Mouse (Mus musculus): ENCODE data around the gene Sdk2.
A peak's percentile ranks its signal among the peaks of the same experiment; 100 is the strongest.

The Sdk2 gene

DNA sequence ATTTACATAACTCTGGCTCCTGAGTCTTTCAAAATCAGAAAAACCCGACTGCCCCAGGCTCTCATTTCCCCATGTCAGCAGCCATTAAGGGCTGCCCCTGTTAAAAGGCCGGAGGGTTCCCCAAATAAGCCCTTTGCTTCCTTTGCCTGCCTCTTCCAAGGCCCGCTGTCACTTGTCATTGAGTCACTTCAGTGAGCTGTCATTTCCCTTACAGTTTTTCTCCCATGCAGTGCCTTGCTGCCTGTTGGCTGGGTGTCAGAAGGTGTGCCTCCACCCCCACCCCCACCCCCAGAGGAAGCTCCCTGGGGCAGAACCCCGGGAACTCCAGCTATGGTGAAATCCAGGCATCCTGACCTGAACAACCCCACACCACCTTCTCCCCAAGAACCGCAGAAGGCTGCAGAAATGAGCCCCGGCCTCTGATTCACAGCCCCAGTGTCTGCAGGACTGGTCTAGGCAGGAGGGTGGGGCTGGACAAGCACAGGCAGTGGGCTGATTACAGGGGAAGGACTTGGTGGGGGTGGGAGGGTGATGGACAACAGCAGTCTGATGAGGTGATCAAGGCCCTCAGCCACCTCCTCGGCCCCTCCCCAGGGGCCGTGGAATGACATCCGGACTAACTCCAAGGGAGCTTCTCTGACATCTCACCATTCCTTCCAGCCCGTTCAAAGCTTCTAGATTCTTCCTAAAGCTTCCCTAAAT, 300.4 kb downstream of the Sdk2 start:
- no peak for ATAC-seq (ENCODE audit: low TSS enrichment)

DNA sequence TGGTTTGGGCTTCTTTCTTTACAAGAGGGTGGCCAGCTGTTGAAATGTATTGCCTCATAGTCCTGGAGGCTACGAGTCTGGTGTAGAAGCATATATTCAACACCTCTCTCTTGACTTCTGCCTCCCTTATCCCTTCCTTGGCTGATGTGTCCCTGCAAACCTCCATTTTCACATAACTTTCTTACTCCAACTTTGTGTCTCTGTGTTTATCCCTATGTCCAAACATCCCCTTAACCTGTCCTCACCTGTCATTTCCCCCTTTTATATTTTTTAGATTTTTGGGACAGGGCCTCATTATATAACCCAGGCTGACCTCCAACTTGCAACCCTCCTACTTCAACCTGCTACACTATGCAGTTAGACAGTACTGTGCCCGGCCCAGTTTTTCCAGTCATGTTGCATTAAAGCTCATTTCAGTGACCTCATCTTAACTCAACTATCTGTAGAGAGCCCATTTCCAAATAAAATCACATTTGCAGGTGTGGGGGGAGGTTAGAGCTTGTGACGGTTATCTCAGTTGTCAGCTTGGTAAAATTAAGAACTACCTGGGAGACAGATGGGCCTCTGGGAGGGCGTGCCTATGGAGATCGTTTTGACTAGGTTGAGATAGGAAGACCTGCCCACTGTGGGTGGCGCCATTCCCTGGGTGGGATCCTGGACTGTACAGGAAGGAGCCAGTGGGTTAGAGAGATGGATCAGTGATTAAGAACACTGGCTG, 302.6 kb downstream of the Sdk2 start:
- ATAC-seq (ENCODE audit: low TSS enrichment) = no peak

DNA sequence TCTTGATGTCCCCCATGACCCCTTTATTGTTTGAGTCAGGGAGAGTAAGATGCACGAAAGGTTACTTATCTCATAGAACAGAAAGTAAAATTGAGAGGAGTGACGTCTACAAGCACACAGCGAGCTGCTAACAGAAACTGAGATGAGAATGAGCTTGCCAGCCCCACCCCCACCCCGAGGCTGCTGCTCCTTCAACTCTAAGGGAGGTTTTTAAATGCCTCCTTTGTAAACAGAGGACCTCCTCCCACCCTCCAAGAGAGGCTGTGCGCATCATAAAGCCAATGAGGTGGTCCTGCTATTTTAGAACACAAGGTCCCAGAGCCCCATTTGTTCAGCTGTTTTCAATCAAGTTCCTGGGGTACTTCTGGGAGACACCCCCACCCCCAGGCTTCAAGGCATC, 303.4 kb downstream of the Sdk2 start:
- no peak for ATAC-seq (ENCODE audit: low TSS enrichment)

DNA sequence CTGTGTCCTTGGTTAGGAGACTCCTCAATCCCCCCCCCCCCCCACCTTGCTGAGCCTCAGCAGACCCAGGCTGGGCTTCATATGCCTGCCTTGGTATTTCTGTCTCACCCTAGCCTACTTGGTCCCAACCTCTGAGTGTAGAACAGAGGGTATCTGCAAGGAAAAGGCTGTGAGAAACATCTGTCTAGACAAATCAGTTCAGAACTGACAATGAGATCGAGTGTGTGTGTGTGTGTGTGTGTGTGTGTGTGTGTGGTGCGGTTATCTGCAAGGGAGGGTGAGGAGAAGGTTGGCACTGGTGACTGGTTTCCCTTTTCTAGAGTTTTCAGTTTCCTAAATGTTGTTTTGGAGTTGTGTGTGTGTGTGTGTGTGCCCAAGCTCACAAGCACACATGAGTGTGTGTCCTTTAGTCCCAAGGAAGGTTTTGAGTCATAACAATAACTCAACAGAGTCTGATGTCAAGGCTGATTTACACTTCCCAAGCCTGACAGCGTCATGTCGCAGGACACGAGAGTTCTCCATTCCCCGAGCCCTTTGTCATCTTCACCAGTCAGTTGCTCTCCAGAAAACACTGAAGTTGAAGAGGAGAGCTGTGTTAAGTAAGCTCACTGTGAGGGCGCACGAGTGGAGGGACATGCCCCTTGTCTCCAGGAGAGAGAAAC, 304.6 kb downstream of the Sdk2 start:
- no peak for ATAC-seq (ENCODE audit: low TSS enrichment)

DNA sequence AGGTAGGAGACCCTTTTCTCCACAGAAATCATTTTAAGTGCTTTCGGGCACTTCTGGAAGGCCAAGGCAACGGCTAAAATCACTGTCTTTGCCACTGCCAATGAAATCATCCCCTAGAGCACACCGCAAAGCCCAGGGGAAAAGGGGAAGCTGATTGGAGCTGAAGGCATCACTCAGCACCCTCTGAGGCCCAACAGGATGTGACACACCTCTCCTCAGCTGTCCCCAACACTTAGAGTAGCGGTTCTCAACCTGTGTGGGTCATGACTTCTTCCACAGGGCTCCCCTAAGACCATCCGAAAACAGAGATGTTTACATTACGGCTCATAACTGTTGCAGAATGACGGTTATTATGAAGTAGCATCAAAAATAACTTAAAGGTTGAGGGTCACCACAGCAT, 305.2 kb downstream of the Sdk2 start:
- ATAC-seq (ENCODE audit: low TSS enrichment) = no peak

DNA sequence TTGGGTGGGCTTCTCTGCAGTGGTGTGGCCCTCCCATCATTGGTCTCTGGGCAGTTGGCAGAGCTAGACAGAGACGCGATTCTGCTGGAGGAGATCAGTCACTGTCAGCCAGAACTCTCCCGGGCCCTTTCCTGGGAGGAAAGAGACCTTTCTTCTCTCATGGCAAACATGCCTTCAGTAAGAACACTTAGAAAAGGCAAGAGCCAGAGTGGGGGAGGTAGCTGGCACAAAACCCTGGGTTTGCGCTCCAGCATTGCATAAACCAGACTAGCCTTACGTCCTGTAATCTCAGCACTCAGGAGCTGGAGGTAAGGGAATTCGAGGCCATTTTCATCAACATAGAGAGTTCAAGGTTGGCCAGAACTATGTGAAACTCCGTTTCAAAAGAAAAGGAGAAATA, 306.4 kb downstream of the Sdk2 start:
- no peak for ATAC-seq (ENCODE audit: low TSS enrichment)

DNA sequence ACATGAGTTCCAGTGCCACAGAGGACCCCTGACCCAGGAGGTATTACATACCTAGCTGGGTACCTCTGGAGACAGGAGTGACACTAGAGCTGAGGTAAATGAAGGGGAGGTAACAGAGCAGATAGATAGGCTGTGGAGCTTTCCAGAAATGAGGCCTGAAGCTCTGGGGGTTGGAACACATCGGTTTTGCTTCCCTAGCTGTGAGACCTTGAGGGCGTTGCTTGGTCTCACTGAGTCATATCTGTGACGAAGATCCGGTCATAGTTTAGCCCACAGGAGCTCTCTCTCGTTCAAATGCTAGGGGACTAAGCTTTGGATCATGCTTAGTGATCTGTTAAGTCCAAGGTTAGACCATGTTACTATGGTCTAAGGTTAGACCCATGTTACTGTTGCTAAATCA, 308.0 kb downstream of the Sdk2 start:
- no peak for ATAC-seq (ENCODE audit: low TSS enrichment)

DNA sequence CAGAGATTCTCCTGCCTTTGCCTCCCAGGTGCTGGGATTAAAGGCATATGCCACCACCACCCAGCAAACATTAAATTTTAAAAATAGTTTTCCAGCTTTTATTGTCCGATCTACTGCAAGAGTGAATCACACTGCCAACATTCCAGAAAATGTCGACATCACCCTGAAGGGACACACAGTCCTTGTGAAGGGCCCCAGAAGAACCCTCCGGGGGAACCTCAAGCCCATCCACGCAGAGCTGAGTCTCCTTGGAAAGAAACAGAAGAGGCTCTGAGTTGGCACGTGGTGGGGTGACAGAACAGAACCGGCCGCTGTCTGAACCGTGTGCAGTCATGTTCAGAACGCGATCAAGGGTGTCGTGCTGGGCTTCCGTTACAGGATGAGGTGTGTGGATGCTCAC, 310.3 kb downstream of the Sdk2 start:
- ATAC-seq (ENCODE audit: low TSS enrichment) = no peak

DNA sequence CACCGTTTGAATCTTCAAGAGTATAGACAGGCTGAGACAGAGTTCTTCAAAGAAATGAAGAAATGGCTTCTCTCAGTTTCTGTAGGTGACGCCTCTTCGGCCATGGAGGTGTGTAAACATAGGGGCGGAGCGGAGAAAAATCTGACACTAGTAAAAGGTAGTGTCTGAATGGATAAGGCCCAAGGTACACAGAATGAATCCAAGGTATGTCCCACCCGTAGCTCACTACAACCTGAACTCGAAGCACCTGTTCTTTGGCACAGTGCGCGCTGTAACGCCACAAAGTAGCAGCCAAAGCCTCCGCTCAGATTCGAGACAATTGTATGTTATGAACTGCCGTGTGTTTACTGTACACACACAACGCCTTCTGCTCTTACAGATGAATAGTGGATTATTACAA, 311.0 kb downstream of the Sdk2 start:
- ATAC-seq (ENCODE audit: low TSS enrichment) = no peak

DNA sequence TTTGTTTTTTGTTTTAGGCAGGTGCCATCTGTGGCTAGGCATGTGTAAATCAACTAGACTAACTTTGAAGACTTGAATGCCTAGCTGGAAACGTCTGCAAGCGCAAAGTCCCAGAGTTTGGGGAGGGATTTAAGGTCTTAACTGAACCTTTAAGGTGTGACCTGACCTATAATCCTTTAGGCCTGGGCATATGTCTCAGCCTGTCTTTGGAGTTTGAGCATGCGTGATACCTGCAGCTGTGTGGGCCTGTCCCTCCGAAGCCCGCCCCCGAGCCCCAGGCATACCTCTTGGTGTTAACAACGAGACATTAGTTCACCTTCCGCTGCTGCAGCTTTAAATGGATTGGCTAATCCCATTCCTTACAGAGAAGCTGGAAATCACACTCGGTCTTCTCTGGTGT, 312.0 kb downstream of the Sdk2 start:
- ATAC-seq (ENCODE audit: low TSS enrichment) = no peak

DNA sequence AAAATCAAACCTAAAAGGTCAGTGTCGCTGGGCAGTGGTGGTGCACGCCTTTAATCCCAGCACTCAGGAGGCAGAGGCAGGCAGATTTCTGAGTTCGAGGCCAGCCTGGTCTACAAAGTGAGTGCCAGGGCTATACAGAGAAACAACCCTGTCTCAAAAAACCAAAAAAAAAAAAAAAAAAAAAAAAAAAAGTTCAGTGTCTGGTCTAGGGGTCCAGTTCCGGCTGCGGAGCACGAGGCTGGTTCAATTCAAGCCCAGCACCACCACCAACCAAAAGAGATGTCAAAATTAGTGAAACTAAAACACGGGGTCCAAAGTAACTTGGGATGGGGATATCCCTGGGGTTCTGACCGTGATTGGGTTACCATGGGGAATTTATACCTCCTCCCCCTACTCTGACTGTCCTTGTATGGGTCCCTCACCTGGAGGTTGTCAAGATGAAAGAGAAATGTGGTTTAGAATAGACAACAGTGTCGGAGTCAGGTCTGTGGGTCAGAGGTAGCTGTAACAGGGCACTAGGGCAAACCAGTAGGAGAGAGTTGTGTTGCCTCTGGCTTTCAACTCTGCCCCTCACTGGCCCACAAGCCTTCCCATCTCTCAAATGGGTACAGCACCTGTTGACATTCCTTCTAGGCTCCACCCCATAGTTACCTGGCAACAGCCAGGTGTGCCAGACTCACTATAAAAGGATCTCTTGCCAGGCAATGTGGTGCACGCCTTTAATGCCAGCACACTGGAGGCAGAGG, 314.0 kb downstream of the Sdk2 start:
- no peak for ATAC-seq (ENCODE audit: low TSS enrichment)

DNA sequence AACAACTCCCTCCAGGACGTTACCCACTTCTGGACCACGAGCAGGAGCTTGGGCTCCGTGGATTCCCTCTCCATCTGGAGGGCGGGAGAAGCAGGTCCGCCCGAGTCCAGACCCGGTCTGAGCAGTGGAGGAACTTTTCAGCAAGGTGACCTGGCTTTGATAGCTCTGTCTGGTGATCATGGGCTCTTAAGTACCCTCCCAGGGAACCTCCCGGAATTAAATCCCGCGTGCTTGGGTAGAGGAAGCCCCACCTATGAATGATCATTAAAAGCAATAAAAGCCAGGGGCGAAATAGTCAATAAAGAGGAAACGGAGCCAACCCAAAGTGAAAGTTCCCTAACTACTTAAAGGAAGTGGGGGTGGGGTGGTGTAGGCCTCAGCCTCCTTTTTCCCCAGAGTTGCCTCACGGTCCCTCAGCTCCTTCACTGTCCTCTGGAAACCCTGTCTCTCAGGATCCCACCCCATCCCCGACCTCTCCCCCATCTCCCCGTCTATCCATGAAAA, 314.6 kb downstream of the Sdk2 start:
- no peak for ATAC-seq (ENCODE audit: low TSS enrichment)

DNA sequence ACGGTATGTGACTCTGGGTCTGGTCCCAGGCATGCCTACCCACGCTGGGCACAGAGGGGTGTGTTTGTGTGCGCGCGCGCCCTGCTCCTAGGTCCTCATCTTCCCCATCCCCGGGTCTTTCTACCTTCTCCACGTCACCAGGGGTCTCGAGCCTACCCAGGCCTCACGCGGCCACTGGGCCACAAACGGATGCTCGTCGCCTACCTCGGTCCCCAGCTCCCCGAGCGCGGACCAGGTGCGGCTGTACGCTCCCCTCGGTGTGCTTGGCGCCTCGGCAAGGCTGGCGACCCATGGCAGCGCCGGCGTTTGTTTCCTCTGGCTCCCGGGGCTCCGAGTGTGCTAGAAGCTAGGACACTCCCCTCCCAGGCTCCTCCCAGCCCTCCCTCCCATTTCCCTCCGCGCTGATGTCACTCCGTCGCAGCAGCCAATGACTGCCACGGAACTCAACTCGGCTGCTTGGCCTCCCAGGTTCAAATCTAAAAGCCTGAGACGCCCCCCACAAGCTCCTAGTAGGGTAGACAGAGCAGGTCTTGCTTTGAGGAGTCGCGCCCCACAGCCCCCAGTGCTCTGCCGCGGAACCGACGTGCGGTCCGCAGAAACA, 315.3 kb downstream of the Sdk2 start, which contains the start of gene Cdc42ep4:
Gene Cdc42ep4, minus strand, starts transcription at position 398 of the 601 bp plus-strand sequence.
- peak; percentile 93 for ATAC-seq (ENCODE audit: low TSS enrichment)

DNA sequence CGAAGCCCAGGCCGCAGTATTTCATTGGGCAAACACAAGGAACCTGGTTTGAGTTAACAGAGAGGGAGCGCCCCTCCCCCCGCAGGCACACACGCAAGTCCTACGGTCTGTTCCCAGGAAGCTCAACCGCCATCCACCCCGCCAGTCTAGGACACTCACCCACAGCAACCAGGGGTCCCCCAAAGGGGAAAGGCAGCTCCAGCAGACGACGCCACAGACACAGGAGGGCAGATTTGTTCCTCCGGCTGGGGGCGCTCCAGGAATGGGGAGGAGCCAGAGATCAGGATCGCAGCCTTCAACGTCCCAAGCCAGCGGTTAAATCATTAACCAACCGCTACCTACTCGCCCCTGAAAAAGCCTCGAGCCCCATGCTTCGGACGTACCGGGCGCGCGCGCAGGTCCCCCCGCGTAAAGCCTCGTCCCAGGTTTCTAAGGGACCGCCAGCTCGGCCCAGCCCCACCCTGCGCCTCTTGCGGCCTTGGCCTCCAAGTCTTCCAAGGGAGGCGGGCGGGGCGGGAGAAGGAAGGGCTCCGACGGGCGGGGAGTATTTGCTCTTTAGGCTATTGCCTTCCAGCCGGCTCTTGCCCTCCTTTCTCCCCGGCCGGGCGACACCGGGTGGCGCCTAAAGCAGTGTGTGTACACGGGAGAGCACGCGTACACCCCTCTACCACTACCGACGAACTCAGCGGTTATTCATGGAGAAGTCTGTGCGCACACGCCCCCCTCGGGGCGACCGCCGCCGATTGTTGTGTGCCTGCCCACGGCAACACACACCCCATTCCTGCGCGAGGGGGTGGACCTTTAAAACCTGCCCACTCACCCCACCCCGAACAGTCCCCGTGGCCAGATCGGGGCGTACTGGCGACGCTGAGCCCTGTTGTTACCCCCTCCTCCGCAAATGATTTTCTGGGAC, 316.0 kb downstream of the Sdk2 start:
- peak; percentile 27 for ATAC-seq (ENCODE audit: low TSS enrichment)

DNA sequence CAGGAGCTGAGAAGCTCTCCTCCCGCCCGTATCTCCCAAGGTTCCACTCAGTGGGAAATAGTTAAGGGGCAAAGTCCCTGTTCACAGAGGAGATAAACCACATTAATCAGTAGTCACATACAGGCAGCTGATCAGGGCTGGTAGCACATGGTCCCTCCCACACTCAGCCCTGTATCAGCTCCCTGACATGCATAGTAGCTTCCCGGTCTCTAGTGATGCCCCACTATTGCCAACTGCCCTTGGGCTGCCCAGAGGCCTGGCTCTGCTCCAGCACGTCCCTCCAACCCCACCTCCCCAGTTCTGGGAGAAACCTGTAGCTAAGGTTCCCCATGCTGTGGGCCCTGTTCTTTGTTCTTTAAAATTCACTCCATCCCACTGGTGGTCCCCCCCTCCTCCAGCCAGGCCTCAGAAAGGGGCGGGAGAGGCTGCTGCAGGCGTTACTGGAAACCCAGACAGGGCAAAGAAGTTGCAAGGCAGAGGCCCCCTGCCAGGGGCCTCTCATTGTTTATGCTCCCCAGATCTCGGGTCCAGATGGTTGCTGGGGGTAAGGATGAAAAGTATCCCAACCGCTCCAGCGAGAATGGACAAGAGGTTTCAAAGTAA, 317.0 kb downstream of the Sdk2 start:
- ATAC-seq (ENCODE audit: low TSS enrichment) = no peak

DNA sequence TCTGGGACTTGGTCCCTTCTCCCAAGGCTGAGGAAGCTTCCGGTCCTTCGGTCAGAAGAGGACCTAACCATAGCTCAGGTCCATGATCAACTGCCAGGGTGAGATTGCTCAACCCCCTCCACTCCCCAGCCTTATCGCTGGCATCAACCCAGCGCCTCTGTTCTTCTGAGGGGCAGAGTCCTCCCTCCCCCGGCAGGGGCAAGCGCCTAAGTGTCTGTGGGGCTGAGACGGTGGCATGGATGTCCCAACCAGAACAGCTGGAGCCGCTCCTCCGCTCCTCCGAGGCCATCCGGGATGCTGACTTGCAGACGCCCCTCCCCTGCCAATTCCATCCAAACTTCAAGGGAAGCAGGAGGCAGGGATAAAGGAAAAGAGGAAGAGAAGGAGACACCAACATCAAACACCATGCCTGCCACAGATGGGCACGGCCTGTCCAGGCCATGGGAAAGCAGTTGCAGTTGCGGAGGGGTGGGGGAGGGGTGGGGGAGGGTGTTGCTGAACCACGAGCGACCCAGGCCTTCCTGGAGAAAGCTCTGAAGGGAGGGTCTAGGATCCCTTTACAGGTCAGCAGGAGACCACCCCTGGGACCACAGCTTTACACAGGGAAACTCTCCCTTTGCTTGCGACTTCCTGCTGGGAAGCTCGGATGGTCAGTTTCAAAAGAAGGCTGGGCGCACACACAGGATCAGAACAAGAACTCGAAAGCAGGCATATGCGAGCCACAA, 317.9 kb downstream of the Sdk2 start:
- no peak for ATAC-seq (ENCODE audit: low TSS enrichment)

DNA sequence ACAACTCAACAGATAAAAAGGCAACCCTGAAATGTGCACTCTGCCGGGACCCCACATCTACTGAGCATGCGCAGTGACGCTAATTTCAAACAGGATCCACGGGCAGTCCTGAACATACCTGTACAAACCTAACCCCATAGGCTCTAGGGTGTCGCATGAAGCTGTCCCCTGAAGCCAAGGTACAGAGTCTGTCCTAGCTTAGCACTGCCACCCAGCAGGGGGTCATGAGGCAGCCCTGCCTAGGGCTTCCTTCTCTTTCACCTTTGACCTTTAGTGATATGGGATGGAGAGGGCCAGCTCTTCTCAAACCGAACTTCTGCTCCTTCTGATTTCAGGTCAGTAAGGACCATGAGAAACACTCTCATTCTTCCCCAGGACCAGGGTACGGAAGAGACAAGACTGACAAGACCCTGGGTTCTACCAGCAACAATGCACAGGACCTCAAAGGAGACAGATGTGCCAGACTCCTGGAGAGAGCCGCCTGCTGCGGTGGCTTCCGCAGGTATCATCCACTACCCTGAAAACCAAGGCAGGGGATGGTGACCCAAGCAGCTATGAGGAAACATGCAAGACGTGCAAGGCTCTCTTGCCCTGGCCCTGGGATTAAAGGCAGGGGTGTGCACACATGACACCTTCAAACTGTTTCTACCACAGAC, 319.0 kb downstream of the Sdk2 start:
- ATAC-seq (ENCODE audit: low TSS enrichment) = no peak

DNA sequence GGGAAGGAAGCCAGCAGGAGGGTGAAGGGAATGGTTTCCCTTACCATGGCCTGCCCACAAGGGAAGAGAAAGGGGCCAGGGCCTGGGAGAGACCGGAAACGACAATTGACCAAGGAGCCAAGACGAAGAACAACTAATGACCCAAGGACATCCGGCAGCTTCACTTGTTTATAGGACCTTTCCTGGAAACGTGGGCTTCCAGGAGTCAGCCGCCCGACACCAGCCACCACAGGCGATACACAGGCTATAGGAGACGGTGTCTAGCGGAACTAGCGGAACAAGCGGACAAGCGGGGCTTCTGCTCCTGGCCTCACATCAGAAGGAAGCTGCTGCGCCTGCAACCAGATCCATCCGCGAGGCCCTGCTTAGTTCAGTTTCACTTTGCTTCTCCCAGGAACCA, 319.8 kb downstream of the Sdk2 start:
- ATAC-seq (ENCODE audit: low TSS enrichment) = no peak

DNA sequence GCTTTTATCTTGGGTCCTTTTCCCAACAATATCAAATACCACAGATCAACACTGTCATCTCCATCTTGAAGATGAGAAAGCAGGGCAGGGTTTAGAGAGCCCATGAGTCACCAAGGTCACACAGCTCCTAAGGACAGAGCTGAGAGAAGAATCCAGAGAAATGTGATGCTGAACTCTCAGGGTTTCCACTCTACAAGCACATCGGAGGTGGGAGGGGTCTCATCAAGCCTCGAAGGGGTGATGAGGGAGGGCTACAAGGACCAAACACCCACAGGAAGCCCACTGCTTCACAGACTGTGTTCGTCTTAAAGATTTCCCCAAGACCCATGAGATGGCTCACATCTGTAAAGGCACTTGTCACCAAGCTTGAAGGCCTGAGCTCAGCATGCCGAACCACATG, 320.9 kb downstream of the Sdk2 start:
- no peak for ATAC-seq (ENCODE audit: low TSS enrichment)

Data from frontal cortex, adult (tissue).